Mouse (Mus musculus) hindbrain, embryonic 13.5 days (tissue): Measurements from ENCODE around the gene Tsga10. TPM values are rescaled to one million over a fixed set of nuclear protein-coding genes. Genes with fewer than 3 reads are reported as not detected.
A peak's percentile ranks its signal among the peaks of the same experiment; 100 is the strongest.

ENCODE experiments used
- ATAC-seq: fragments of 200-750 bp; cut with Nextera tagmentation; 2 replicates; pipeline ENCODE4 v1.8.0; 2017; ENCODE audit warnings: moderate TSS enrichment; ENCODE audit not compliant: low FRiP score
- H3K27ac ChIP-seq: fragments of 300-500 bp; sonication (generic); 2 replicates; pipeline ENCODE4 v1.5.1; 2015; ENCODE audit warnings: inconsistent platforms, mild to moderate bottlenecking, moderate library complexity
- H3K27me3 ChIP-seq: fragments of 300-500 bp; sonication (generic); 2 replicates; pipeline ENCODE4 v1.6.1; 2015; ENCODE audit warnings: mild to moderate bottlenecking, inconsistent platforms
- H3K36me3 ChIP-seq: fragments of 300-500 bp; sonication (generic); 2 replicates; pipeline ENCODE4 v1.6.1; 2015; ENCODE audit warnings: mild to moderate bottlenecking, inconsistent platforms
- H3K4me1 ChIP-seq: fragments of 300-500 bp; sonication (generic); replicated peaks from 2 replicates; pipeline ENCODE4 v1.6.1; 2015; ENCODE audit warnings: inconsistent platforms
- H3K4me2 ChIP-seq: fragments of 300-500 bp; sonication (generic); 2 replicates; pipeline ENCODE4 v1.6.1; 2015; ENCODE audit warnings: inconsistent platforms, mild to moderate bottlenecking, moderate library complexity
- H3K4me3 ChIP-seq: fragments of 300-500 bp; sonication (generic); 2 replicates; pipeline ENCODE4 v1.5.1; 2015; ENCODE audit warnings: mild to moderate bottlenecking, inconsistent platforms
- H3K9ac ChIP-seq: fragments of 300-500 bp; sonication (generic); 2 replicates; pipeline ENCODE4 v1.6.1; 2015; ENCODE audit warnings: mild to moderate bottlenecking, inconsistent platforms
- H3K9me3 ChIP-seq: fragments of 300-500 bp; sonication (generic); 2 replicates; pipeline ENCODE4 v1.6.1; 2016; ENCODE audit warnings: inconsistent platforms
- WGBS: fragments of 180-500 bp; shearing (Covaris S2); methylation state at CpG from one replicate; pipeline ENCODE4 v1.1.7; 2015; 5-methylcytosine and 5-hydroxymethylcytosine counted together
- polyA plus RNA-seq: library from polyadenylated mRNA; unstranded; fragments of >200 nt; fragmentation: Nextera tagmentation; extraction: Ambion mirVana; gene quantifications from 2 replicates; pipeline ENCODE4 v1.2.1, GENCODE M21; 2015

The Tsga10 gene
- polyA plus RNA-seq, 1 experiment from 2014 or later: 22.3 TPM

DNA sequence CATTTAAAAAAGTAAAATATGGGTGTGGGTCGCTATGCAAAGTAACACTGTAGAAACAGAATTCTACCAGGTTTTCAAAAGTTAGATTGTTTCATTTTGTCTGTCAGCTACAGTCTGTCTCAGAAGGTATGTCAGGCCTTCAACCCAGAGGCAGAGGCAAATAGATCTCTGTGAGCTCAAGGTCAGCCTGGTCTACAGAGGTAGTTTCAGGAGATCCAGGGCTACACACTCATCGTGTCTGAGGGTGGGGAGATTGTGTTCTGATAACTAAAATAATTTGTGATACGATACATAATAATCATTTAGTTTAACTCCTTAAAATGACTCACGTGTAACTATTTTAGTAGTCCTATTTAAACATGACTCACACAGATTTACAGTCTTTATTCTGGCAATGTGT is 6.9 kb upstream of the Tsga10 start:
- Histone ChIP-seq H3K4me3 (no peak overlapping the region), H3K9me3 (0 out of 2 replicates have a peak, but pooled peaks cover 8% of the 10 kb centered on the region), H3K4me1 (peaks cover 12% of the 10 kb centered on the region), H3K27ac (no peak overlapping the region), H3K36me3 (peaks cover 32% of the 10 kb centered on the region), H3K4me2 (peak overlapping the region; percentile 73), H3K9ac (no peak overlapping the region), H3K27me3 (peaks cover 24% of the 10 kb centered on the region)
- ATAC-seq: no peak
- WGBS: 93% methylated on average over 4 of the region's 4 CpGs

DNA sequence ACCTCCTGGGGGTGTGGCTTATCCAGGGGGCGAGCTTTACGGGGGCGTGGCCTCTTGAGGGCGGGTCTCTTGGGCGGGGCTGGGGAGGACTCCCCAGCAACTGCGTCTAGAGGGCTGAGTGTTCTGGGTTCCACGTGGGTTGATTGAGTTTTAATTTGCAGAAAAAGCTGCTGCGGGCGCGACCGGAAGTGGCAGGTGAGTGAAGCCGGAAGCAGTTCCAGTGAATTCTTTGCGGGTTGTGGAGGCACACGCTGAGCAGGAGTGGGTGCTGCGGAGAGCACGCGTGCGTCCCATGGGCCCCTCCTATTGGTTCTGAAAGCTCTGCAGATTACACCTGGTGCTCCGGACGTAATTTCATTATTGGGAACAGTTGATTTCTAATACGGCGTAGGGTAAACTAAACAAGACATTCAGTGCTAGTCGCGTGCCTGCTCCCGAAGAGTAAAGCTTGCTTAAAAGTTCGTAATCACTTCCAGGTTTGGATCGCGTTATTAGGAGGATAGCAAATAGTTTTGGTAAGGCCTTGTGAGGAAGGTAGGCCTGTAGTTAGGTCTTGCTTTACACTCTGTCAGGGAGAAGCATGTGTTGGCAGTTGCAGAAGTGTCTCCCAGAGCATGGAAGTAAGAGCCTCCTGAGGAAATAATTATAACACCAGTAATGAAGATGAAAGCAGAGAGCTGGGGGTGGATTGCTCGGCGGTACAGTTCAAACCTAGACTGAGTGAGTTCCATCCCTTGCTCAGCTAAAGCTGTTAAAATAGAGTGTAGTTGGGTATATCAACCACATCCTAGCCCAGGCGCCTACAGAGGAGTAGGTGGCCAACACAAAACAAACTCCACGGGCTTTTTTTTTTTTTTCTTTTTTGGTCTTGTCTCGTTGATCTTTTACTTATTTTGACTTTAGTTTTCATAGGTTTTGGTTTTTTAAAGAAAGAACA is 6.2 kb upstream of the Tsga10 start:
- peak; percentile 91 for ATAC-seq
- Histone ChIP-seq H3K4me3 (peak overlapping the region; percentile 51), H3K9me3 (0 out of 2 replicates have a peak, but pooled peaks cover 8% of the 10 kb centered on the region), H3K36me3 (peaks cover 24% of the 10 kb centered on the region), H3K4me1 (peaks cover 12% of the 10 kb centered on the region), H3K27me3 (peaks cover 24% of the 10 kb centered on the region), H3K9ac (peak overlapping the region; percentile 63), H3K4me2 (peak overlapping the region; percentile 73), H3K27ac (peak overlapping the region; percentile 69)
- WGBS: 7% methylated on average over 33 of the region's 33 CpGs

DNA sequence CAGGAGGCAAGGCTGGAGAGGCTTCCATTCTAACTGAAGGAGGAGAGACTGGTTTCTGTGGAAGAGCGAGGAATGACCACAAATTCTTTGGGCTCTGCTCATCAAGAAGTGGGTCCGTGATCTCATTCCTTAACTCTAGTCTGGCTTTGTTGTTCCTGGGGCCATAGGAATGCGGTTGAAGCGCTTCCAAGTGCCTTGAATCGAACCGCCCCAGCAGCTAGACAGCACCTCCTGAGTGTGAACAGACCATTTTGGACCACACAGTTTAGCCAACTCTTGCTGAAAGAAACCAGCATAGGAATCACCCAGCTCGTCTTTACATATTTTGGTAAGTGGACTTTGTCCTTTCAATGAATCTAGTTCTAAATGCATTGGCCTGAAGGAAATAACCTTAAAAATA is 5.5 kb upstream of the Tsga10 start, which contains the start of gene Lipt1:
Gene Lipt1, plus strand, starts transcription at position 35 of the 400 bp plus-strand sequence.
- peaks cover 12% of the 10 kb centered on the region for H3K4me1 ChIP-seq
- H3K4me2 ChIP-seq: peak within 1 kb of the TSS; percentile 73
- 9% methylated on average over 7 of the region's 7 CpGs for WGBS
- ATAC-seq: peak; percentile 73
- H3K4me3 ChIP-seq: peak within 1 kb of the TSS; percentile 51
- peaks cover 24% of the 10 kb centered on the region for H3K27me3 ChIP-seq
- peaks cover 18% of the 10 kb centered on the region for H3K36me3 ChIP-seq
- peak within 1 kb of the TSS; percentile 69 for H3K27ac ChIP-seq
- peak within 1 kb of the TSS; percentile 63 for H3K9ac ChIP-seq
- 0 out of 2 replicates have a peak, but pooled peaks cover 8% of the 10 kb centered on the region for H3K9me3 ChIP-seq

DNA sequence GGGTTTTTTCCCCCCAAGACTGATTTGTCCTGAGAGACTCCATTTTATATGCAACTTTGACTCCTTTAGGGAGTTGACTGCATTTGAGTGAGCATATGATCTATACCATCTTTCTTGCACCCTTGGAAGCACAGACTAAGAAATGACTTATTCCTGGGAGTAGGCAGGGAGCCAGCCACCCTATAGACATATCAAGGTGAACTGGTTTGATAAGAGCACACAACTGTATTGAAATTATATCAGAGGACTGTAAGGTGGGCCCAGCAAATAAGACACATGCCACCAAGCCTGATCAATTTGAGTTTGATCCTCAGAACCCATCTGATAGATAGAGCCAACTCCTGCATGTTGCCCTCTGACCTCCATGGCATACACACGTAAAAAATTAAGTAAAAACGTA is 3.1 kb upstream of the Tsga10 start:
- Histone ChIP-seq H3K9me3 (no peaks in the 10 kb centered on the region), H3K27me3 (peaks cover 24% of the 10 kb centered on the region), H3K36me3 (no peaks in the 10 kb centered on the region), H3K4me1 (peaks cover 18% of the 10 kb centered on the region), H3K4me2 (no peak overlapping the region), H3K4me3 (no peak overlapping the region), H3K27ac (no peak overlapping the region), H3K9ac (no peak overlapping the region)
- ATAC-seq: no peak
- 47% methylated on average over 2 of the region's 2 CpGs for WGBS

DNA sequence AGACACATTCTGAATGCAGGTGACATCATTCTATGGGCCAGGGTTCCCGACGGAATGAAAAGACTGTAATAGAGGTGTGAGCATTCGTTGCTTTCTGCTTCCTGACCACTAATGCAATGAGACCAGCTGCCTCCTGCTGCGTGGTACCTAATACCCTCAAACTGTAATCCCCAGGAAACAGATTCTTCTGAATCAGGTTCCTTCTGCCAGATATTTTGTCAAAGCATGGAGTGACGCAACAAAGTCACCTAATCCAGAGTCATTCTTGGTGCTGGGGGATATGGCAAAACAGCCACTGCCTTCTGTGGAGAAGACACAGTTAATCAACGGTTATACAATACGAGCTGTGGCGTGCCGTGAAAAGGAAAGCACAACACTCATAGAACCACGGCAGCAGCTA is 2.4 kb upstream of the Tsga10 start:
- H3K4me2 ChIP-seq: no peak overlapping the region
- H3K4me1 ChIP-seq: peaks cover 18% of the 10 kb centered on the region
- H3K4me3 ChIP-seq: no peak overlapping the region
- peaks cover 24% of the 10 kb centered on the region for H3K27me3 ChIP-seq
- no peak for ATAC-seq
- H3K9me3 ChIP-seq: no peaks in the 10 kb centered on the region
- no peak overlapping the region for H3K9ac ChIP-seq
- no peak overlapping the region for H3K27ac ChIP-seq
- no peaks in the 10 kb centered on the region for H3K36me3 ChIP-seq
- 69% methylated on average over 10 of the region's 10 CpGs for WGBS

DNA sequence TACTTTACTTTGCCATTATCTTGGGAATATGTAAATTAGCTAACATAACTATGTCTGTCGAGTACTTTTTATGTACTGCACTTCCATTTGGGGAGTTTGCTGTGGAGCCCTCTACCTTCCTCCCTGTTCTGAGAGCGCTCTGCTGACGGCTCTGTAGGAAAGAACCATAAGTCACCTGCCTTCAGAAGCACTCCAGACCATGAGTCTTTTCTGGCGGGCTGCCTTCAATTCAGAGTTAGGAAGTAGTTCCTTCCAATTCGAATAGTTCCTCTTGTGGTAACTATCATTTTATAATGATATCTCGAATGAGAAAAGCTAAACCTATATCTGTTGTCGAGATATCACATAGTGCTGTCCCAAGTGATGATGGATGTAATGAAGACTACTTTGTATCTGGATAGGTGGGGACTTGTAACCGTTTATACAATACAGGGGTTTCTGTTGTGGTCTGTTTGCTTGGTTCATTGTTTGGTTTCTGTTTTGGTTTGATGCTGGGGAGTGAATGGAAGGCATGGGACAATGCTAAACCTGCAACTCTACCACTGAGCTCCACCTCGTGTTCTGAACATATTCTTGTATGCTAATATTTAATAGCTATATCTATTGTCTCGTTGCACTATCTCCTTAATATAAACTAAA is 1.6 kb upstream of the Tsga10 start:
- WGBS: 74% methylated on average over 10 of the region's 10 CpGs
- Histone ChIP-seq H3K27me3 (peaks cover 24% of the 10 kb centered on the region), H3K36me3 (no peaks in the 10 kb centered on the region), H3K4me1 (peaks cover 14% of the 10 kb centered on the region), H3K9me3 (no peaks in the 10 kb centered on the region), H3K4me3 (no peak overlapping the region), H3K27ac (no peak overlapping the region), H3K9ac (no peak overlapping the region), H3K4me2 (no peak overlapping the region)
- no peak for ATAC-seq

DNA sequence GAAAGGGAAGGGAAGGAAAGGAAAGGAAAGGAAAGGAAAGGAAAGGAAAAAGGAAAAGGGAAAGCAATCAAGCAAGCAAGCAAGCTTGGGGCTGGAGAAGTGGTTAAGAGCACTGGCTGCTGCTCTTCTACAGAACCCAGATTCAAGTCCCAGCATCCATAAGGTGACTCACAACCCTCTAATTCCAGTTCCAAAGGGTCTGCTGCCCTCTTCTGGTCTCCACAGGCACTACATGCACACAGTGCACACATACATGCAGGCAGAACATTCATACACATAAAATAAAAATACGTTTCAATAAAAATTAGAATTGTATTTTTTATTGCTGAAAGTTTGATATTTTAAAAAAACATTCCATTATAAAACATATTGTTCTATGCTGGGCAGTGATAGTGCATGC is 827 bp upstream of the Tsga10 start:
- no peak for ATAC-seq

DNA sequence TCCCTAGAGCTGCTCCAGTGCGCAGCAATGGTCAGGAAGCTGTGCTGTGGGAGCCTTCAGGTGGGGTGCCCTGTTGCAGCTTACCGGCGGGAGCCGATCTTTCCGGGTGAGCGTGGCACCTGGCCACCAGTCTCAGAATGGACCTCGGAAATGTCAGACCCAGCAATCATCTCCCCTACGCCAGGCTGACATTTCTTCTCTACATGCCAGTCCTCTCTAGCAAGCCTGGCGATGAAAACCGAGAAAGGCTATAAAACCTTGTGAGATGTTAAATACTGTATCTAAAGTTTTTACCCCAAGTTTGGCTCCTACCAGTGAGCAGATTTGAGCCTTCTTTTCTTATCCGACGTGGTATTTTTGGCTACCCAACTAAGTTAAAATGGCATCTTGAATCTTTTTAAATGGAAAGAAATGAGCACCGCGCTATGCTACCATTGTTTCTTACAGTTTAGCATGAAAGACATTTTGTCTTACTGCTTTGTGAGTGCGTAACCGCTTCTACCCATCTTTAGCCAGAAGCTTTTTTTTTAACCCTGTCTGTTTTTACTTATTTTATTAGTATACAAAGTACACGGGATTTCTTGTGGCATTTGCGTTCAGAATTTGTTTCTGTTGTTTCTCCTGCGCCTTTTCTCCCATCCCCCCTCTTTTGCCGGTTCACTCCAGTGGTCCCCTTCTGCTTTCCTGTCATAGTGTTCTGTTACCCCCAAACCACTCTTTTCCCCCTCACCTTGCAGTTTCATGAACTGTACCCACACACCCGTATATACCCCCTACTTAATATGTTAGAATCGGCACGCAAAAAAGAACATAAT is 621 bp downstream of the Tsga10 start:
- Histone ChIP-seq H3K36me3 (no peaks in the 10 kb centered on the region), H3K4me1 (peaks cover 6% of the 10 kb centered on the region), H3K27ac (peak overlapping the region; percentile 95), H3K27me3 (peaks cover 21% of the 10 kb centered on the region), H3K4me2 (peak overlapping the region; percentile 74), H3K9ac (peak overlapping the region; percentile 78), H3K4me3 (peak overlapping the region; percentile 69), H3K9me3 (no peaks in the 10 kb centered on the region)
- ATAC-seq: no peak
- WGBS: 11% methylated on average over 23 of the region's 23 CpGs

More for the DNA sequence above, 827 bp upstream of the Tsga10 start:
- Histone ChIP-seq H3K36me3 (no peaks in the 10 kb centered on the region), H3K4me1 (peaks cover 10% of the 10 kb centered on the region), H3K4me2 (no peak overlapping the region), H3K27ac (no peak overlapping the region), H3K27me3 (peaks cover 24% of the 10 kb centered on the region), H3K9ac (no peak overlapping the region), H3K4me3 (no peak overlapping the region), H3K9me3 (no peaks in the 10 kb centered on the region)
- WGBS: 73% methylated on average over 1 of the region's 1 CpGs

DNA sequence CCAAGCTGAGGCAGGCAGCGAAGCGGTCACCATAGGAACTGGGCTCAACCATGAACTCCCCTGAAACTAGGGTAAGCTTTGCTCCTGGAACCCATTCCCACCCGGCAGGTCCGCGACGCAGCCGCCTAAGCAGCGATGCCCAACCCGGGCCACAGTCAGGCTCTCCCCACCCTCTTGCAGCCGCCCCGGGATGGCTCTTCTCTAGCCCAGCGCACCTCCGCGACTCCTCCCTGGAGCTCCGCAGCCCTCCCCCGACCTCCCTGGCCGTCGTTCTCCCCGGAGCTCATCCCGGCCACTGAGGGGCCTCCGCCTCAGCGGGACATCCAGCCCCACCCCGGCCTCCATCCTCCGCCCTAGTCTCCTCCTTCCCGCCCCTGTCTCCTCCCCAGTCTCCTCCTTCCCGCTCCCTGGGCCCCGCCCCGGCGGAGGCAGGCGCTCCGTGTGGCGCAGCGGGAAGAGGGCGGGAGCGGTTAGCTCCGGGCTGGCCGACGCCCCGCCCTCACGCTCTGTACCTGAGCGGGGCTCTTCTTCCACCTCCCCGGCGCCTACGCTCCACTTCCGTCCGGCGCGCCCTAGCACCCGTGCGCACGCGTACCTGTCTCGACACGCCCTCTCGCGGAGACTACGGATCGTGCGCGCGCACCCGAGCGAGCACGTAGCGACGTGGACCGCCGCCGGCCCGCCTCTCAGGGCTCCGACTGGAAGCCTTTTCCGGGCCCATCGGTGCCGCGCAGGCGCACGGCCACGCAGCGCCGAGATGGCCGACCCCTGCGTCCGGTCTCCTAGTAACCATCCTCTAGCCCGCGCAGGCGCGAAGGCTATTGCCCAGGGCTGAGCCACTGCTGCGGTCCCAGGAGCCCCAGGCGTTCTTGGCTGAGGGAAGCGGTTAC is 1.5 kb downstream of the Tsga10 start:
- peak overlapping the region; percentile 69 for H3K4me3 ChIP-seq
- no peaks in the 10 kb centered on the region for H3K9me3 ChIP-seq
- H3K9ac ChIP-seq: peak overlapping the region; percentile 86
- peak overlapping the region; percentile 95 for H3K27ac ChIP-seq
- under 1% methylated on average over 90 of the region's 90 CpGs for WGBS
- peaks cover 14% of the 10 kb centered on the region for H3K27me3 ChIP-seq
- peak overlapping the region; percentile 74 for H3K4me2 ChIP-seq
- peak; percentile 99 for ATAC-seq
- peaks cover 6% of the 10 kb centered on the region for H3K4me1 ChIP-seq
- no peaks in the 10 kb centered on the region for H3K36me3 ChIP-seq

DNA sequence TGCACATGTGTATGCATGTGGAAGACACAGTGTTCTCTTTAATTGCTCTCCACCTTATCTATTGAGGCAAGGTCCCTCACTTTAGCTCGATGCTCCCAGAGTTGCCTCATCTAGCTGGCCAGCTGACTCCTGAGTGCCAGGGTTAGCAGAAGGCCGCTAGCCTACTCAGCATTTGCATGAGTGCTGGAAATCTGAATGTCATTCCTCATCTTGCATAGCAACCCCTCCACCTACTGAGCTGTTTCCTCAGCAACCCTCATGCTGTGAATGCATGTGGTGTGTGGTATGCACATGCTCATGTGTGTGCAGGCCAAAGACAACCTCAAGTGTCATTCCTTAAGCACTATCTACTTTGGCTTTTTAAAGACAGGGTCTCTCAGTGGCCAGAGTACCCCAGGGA is 15.5 kb downstream of the Tsga10 start:
- 34% methylated on average over 2 of the region's 2 CpGs for WGBS
- Histone ChIP-seq H3K4me1 (peaks cover 5% of the 10 kb centered on the region; the same call in 1 of the 2 replicates), H3K4me2 (no peak overlapping the region), H3K36me3 (peaks cover 28% of the 10 kb centered on the region), H3K27me3 (no peaks in the 10 kb centered on the region), H3K27ac (no peak overlapping the region), H3K9me3 (no peaks in the 10 kb centered on the region), H3K9ac (no peak overlapping the region), H3K4me3 (no peak overlapping the region)
- no peak for ATAC-seq

DNA sequence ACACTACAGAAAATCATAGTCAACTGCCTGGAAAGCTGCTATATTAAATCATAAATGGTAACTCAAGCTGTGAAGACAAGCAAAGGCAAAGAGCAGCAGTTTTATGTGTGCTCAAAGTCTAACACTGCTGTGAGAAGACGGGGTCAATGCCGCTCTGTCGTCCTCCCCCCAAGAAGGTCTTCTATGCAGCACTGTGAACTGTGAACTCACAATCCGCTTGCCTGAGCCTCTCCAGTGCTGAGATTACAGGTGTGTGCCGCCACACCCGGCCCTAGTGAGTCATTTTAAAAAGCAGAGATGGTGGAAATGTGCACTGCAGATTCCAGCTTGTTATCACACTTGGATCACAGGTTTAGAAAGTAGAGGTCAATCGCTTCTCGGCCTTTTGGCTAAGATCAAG is 19.4 kb downstream of the Tsga10 start:
- Histone ChIP-seq H3K4me3 (no peak overlapping the region), H3K27ac (no peak overlapping the region), H3K27me3 (no peaks in the 10 kb centered on the region), H3K9me3 (no peaks in the 10 kb centered on the region), H3K9ac (no peak overlapping the region), H3K4me2 (no peak overlapping the region), H3K4me1 (peaks cover 5% of the 10 kb centered on the region; the same call in 1 of the 2 replicates), H3K36me3 (peaks cover 8% of the 10 kb centered on the region; the same call in 1 of the 2 replicates)
- 85% methylated on average over 8 of the region's 8 CpGs for WGBS
- ATAC-seq: no peak
